Mouse (Mus musculus): ENCODE results near the gene Olfr323. TPM values are rescaled to one million over a fixed set of nuclear protein-coding genes. Genes with fewer than 3 reads are reported as not detected.

Olfr323 gene
- not detected in 2 replicates for polyA plus RNA-seq (2016; fragmentation: Nextera tagmentation; extraction: Ambion mirVana)

DNA sequence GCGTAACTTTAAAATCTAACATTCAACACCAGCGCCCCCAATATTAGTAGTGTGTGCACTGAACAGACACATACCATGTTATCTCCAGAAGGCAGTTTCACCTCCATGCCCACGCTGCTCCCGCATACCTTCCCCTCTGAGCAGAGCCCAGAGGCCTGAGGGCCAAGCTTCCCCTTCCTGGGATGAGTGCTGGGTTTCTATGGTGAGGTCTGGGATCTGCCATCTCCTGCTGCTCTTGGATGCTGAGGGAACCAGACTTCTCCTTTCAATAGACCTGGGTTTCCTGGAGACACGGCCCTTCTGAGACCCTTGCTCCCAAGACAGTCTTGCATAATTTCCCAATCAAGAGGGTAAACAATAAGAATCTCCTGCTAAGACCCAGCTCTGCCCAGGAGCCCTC is at the start of gene Olfr323:
Gene Olfr323 (minus strand): TSS at position 101 of the 400 bp plus-strand sequence.
- Histone ChIP-seq H3K36me3 (no peaks in the 10 kb centered on the region), H3K27me3 (ENCODE audit: insufficient read depth, poor library complexity, severe bottlenecking) (no peaks in the 10 kb centered on the region), H3K27ac (no peak within 1 kb of the TSS), H3K4me3 (no peak within 1 kb of the TSS), H3K9me3 (no peaks in the 10 kb centered on the region), H3K4me1 (no peaks in the 10 kb centered on the region)
- WGBS, result 72% methylated on average over 5 of the region's 5 CpGs
- no peak for DNase-seq (ENCODE audit: low spot score)

DNA sequence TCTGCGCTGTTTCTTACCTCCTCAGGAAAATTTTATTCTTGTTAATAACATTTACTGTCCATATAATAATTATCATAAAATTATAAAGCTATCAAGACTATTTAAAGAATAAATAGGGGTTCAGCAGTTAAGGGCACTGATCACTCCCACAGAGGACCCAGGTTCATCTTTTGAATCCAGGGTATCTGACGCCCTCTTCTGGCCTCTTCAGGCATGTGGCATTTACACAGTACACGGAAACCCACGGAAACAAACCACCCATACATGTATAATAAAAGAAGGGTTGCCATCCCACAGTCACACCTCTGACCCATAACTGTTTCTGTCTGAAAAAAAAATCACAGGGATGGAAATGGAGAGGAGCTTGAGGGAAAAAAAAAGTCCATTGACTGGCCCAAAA is 41.5 kb upstream of the Olfr323 start:
- Histone ChIP-seq H3K27ac (no peak overlapping the region), H3K27me3 (ENCODE audit: insufficient read depth, poor library complexity, severe bottlenecking) (no peaks in the 10 kb centered on the region), H3K9me3 (no peaks in the 10 kb centered on the region), H3K36me3 (no peaks in the 10 kb centered on the region), H3K4me1 (no peaks in the 10 kb centered on the region), H3K4me3 (no peak overlapping the region)
- 52% methylated on average over 4 of the region's 4 CpGs for WGBS
- DNase-seq (ENCODE audit: low spot score), result no peak

DNA sequence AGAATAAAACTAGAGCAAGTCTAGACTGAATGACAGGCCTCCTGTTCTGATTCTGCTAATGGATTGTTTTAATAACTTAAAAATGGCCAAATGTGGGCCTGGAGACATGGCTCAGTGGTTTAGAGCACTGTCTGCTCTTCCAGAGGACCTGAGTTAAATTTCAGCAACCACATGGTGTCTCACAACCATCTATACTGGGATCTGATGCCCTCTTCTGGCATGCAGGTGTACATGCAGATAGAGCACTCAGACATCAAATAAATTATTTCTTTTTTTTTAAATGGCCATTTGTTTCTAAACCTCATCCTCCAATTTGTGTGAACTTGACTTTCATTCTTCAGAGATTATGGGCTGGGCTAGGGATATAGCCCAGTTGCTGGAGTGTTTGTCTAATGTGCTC is 39.0 kb upstream of the Olfr323 start:
- Histone ChIP-seq H3K27ac (no peak overlapping the region), H3K9me3 (no peaks in the 10 kb centered on the region), H3K36me3 (no peaks in the 10 kb centered on the region), H3K4me3 (no peak overlapping the region), H3K27me3 (ENCODE audit: insufficient read depth, poor library complexity, severe bottlenecking) (no peaks in the 10 kb centered on the region), H3K4me1 (no peaks in the 10 kb centered on the region)
- DNase-seq (ENCODE audit: low spot score), result no peak

DNA sequence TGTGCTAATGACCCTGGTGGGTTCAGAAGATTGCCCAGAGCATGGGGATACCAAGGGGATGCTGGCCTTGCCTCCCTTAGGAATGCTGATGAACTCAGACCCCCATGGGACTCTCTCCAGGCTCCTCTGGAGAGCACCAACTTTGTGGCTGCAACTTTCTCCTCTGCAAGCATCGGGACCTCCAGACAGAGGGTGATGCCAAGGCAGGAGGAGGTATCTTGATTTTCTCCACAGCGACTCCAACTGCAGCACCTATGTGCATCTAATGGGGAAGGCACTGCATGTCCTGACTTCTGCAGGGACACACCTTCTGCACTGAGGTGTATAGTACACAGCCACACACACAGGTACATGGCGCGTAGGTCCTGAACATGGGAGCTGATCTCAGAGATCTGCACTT is 28.3 kb upstream of the Olfr323 start, which contains the start of gene Olfr322:
Gene Olfr322 (plus strand): TSS at position 187 of the 400 bp plus-strand sequence.
- WGBS, result 86% methylated on average over 4 of the region's 4 CpGs
- Histone ChIP-seq H3K9me3 (no peaks in the 10 kb centered on the region), H3K27me3 (ENCODE audit: insufficient read depth, poor library complexity, severe bottlenecking) (no peaks in the 10 kb centered on the region), H3K4me3 (no peak within 1 kb of the TSS), H3K36me3 (no peaks in the 10 kb centered on the region), H3K4me1 (no peaks in the 10 kb centered on the region), H3K27ac (no peak within 1 kb of the TSS)
- DNase-seq (ENCODE audit: low spot score), result peak; percentile 59

DNA sequence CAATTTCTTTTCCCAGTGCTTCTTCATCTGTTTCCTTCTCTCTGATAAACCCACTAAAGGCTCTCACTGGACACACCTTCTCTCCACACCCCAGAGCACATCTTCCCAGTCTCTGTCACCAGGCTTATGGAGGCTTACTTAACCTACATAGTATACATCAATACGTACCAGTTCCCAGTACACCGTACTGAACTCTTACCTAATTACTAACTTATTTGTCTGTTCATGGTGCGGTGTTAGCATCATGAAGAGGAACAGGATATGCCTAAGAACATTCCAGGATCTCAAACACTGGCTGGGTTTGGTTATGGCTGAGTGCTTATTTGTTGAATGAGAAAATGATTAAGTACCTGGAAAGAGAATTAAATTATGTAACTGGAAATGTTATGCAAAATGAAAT is 24.9 kb upstream of the Olfr323 start:
- Histone ChIP-seq H3K4me1 (no peaks in the 10 kb centered on the region), H3K27ac (no peak overlapping the region), H3K36me3 (no peaks in the 10 kb centered on the region), H3K4me3 (no peak overlapping the region), H3K27me3 (ENCODE audit: insufficient read depth, poor library complexity, severe bottlenecking) (no peaks in the 10 kb centered on the region), H3K9me3 (no peaks in the 10 kb centered on the region)
- 89% methylated on average over 3 of the region's 3 CpGs for WGBS
- DNase-seq (ENCODE audit: low spot score), result no peak

DNA sequence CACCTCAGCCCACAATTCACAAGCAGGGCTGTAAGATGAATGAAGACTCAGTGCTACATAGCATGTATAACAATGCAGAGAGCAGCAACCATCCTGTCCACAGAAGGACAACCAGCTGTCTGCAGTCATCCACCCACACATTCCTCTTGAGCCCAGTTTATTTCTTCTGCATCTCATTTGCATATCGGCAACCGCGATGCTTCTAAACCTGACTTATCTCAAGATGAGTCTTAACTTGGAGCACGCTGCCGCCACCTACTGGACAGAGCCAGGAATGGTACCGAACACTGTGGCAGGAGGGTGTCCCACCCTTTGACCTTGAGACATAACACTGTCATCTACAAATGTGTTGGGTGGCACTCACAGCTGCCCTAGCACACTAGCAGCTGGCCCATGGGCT is 13.0 kb upstream of the Olfr323 start:
- peaks cover 32% of the 10 kb centered on the region for H3K27me3 ChIP-seq (ENCODE audit: insufficient read depth, poor library complexity, severe bottlenecking)
- WGBS, result 25% methylated on average over 6 of the region's 6 CpGs
- H3K4me1 ChIP-seq, result peaks cover 9% of the 10 kb centered on the region
- no peak overlapping the region for H3K27ac ChIP-seq
- H3K4me3 ChIP-seq, result no peak overlapping the region
- DNase-seq (ENCODE audit: low spot score), result no peak
- H3K36me3 ChIP-seq, result no peaks in the 10 kb centered on the region
- no peaks in the 10 kb centered on the region for H3K9me3 ChIP-seq

DNA sequence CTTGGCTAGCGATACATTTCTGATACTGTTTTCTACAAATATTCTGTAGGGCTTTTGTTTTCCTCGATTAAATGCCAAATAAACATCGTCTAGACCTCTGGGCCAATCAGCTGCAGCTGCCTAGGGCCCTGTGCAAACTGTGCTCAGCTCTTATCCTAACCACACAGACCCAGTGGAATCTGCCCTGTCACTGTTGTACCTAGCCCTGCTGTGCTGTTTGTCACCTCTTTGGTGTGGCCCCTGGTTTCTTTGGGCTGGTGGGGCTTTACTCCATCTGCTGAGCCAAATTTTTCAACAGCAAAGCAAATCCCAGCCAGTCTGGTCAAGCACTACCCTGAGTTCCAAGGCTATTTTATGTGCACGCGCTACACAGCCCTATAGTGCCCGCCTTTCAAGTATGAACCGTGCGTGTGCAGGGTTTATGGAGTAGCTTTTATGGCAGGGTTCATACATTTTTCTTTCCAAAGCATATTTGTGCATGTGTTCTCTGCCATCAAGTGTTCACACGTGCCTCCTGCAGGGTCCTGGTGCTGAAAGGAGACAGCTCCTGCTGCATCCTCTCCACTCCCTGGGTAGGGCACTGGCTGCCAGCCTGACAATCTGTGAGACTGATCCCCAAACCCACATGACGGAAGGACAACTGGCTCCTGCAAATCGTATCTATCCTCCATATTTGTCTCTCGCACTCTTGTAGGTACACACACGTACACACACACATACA is 11.5 kb upstream of the Olfr323 start:
- Histone ChIP-seq H3K4me1 (peaks cover 9% of the 10 kb centered on the region), H3K9me3 (no peaks in the 10 kb centered on the region), H3K27ac (peak overlapping the region; percentile 59; the same call in 1 of the 2 replicates), H3K27me3 (ENCODE audit: insufficient read depth, poor library complexity, severe bottlenecking) (peaks cover 47% of the 10 kb centered on the region), H3K4me3 (no peak overlapping the region), H3K36me3 (no peaks in the 10 kb centered on the region)
- 76% methylated on average over 13 of the region's 13 CpGs for whole genome bisulfite sequencing
- peak; percentile 84 for DNase-seq (ENCODE audit: low spot score)

DNA sequence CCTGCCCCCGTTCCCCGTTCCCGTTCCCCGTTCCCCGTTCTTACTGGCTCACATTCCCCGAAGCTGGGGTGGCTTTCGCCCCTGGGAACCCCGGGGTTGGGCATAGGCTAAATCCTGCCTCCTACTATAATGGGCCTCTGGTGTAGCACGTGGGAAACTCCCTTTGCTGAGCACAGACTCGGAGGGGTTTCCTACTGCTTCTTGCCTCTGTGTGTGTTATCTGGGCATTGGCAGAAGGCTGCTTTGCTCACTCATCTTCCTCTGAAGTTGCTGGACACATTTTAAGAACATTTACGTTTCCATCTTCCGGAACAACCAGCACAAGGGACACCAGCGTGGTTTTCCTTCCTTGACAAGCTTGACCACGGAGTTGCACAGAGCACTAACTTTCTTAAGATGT is 10.8 kb upstream of the Olfr323 start:
- no peaks in the 10 kb centered on the region for H3K9me3 ChIP-seq
- peak overlapping the region; percentile 83; the same call in 1 of the 2 replicates for H3K27ac ChIP-seq
- 27% methylated on average over 14 of the region's 14 CpGs for WGBS
- H3K27me3 ChIP-seq (ENCODE audit: insufficient read depth, poor library complexity, severe bottlenecking), result peaks cover 47% of the 10 kb centered on the region
- DNase-seq (ENCODE audit: low spot score), result no peak
- no peaks in the 10 kb centered on the region for H3K36me3 ChIP-seq
- H3K4me3 ChIP-seq, result peak overlapping the region; percentile 58
- H3K4me1 ChIP-seq, result peaks cover 9% of the 10 kb centered on the region

DNA sequence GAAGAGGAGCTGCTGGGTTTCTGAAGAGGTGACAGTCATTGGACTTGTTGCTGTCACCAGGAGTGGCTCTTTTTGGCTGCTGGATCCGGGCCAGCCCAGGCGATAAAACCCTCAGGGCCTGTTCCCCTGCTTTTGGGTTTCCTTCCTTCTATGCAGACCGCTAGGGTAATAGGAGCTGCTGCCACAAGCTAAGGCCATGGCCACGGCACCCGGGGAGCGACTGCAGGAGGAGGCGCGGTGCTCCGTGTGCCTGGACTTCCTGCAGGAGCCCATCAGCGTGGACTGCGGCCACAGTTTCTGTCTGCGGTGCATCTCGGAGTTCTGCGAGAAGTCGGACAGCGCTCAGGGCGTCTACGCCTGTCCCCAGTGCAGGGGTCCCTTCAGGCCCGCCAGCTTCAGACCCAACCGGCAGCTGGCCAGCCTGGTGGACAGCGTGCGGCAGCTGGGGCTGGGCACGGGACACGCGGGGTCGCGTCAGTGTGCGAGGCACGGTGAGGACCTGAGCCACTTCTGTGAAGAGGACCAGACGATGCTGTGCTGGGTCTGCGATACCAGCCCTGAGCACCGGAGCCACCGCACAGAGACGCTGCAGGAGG is 10.1 kb upstream of the Olfr323 start, which contains the start of gene Trim58:
Gene Trim58 (plus strand): TSS at position 194 of the 596 bp plus-strand sequence.
- H3K27me3 ChIP-seq (ENCODE audit: insufficient read depth, poor library complexity, severe bottlenecking), result peaks cover 47% of the 10 kb centered on the region
- peak; percentile 80 for DNase-seq (ENCODE audit: low spot score)
- peak within 1 kb of the TSS; percentile 58 for H3K4me3 ChIP-seq
- no peaks in the 10 kb centered on the region for H3K9me3 ChIP-seq
- H3K4me1 ChIP-seq, result peaks cover 9% of the 10 kb centered on the region
- 2% methylated on average over 34 of the region's 34 CpGs for WGBS
- peak within 1 kb of the TSS; percentile 83 for H3K27ac ChIP-seq
- no peaks in the 10 kb centered on the region for H3K36me3 ChIP-seq

DNA sequence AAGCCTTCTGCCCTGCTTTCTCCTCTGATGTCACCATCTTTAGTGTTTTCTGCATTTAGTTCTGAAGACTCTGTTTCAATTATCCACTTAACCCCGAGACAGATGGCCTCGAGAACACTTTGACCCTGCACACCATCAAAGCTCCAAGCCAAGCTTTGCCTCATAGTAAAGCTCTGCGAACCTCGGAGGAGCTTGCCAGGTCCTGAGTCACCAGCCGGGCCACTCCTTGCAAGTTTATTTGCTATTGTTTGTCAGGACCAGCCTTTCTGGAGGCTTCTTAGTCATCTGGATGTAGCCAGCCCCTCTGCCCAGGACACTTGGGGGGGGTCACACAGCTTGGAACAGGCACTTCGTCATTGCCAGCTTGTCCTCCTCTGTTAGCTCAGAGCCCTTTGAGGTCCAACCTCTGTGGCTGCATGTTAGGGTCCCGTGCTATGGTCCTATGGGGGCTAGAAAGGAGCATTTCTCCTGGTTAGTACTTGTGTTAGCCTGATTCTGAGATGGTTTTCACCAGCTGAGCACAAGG is 7.9 kb upstream of the Olfr323 start:
- WGBS, result 73% methylated on average over 7 of the region's 7 CpGs
- no peak overlapping the region for H3K27ac ChIP-seq
- peaks cover 9% of the 10 kb centered on the region for H3K4me1 ChIP-seq
- peaks cover 47% of the 10 kb centered on the region for H3K27me3 ChIP-seq (ENCODE audit: insufficient read depth, poor library complexity, severe bottlenecking)
- DNase-seq (ENCODE audit: low spot score), result no peak
- no peaks in the 10 kb centered on the region for H3K36me3 ChIP-seq
- no peak overlapping the region for H3K4me3 ChIP-seq
- no peaks in the 10 kb centered on the region for H3K9me3 ChIP-seq

DNA sequence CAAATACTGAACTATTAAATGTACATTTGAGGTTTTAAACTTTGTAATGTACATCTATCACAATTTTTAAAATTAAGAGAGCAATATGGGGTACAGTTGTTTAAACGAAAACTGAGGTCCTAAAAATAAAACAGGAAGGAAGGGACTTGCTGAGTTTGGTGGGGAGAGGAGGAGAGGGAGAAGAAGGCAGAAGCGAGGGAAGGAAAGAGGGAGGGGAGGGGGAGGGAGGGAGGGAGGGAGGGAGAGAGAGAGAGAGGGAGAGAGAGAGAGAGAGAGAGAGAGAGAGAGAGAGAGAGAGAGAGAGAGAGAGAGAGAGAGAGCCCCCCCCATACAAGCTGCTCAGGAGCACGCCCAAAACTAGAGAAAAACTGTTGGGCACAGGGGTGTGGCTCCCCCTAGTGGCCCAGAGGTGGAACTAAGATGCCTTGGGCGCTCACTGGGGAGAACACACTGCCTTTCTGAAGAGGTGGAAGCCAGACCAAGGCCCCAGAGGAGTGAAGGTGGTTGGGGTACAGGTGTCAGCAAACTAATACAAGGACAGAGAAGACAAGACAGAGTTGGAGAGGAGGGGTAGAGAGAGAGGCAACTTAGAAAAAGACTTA is 6.2 kb upstream of the Olfr323 start:
- Histone ChIP-seq H3K4me3 (no peak overlapping the region), H3K27ac (no peak overlapping the region), H3K9me3 (no peaks in the 10 kb centered on the region), H3K4me1 (peaks cover 9% of the 10 kb centered on the region), H3K27me3 (ENCODE audit: insufficient read depth, poor library complexity, severe bottlenecking) (peaks cover 36% of the 10 kb centered on the region), H3K36me3 (no peaks in the 10 kb centered on the region)
- peak; percentile 83 for DNase-seq (ENCODE audit: low spot score)
- WGBS, result 9% methylated on average over 3 of the region's 4 CpGs

DNA sequence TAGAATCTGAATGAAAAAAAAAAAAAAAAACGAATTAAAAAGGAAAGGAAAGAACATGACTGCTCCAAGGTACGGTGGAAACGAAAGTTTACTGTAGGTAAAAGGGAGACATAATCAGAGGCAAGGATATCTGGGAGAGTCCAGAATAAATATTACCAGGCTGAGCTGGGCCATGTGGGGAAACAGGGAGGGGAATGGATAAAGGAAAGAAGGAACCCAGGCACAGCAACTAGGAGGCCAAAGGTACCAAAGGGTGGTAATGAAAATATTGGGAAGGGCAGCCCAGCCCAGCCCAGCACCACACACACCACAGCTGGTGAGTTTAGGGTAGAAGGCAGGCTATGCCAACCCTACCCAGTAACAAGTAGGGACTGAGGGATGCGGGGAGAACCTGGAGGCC is 4.6 kb upstream of the Olfr323 start:
- Histone ChIP-seq H3K4me1 (no peaks in the 10 kb centered on the region), H3K36me3 (no peaks in the 10 kb centered on the region), H3K9me3 (no peaks in the 10 kb centered on the region), H3K27ac (no peak overlapping the region), H3K4me3 (no peak overlapping the region), H3K27me3 (ENCODE audit: insufficient read depth, poor library complexity, severe bottlenecking) (peaks cover 23% of the 10 kb centered on the region)
- no peak for DNase-seq (ENCODE audit: low spot score)
- 57% methylated on average over 4 of the region's 4 CpGs for WGBS

DNA sequence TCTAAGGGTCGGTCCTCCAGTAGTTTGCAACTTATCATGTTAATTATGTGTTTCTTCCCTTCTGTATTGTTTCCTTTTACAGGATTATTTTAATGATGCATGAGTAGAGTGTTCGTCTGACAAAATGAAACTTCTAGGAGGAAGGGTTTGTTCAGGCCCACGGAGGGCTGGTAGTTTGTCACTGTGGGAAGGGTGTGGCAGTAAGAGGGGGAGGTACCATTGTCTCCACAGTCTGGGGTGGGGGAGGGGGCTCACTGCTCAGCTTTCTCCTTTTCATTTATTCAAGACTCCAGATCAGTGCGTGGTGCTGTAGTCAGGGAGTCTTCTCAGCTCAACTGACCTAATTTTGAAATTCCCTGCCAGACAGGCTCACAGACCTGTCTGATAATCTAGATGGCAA is 4.2 kb downstream of the Olfr323 start:
- no peaks in the 10 kb centered on the region for H3K4me1 ChIP-seq
- 64% methylated on average over 4 of the region's 4 CpGs for WGBS
- no peak overlapping the region for H3K27ac ChIP-seq
- no peak for DNase-seq (ENCODE audit: low spot score)
- no peak overlapping the region for H3K4me3 ChIP-seq
- no peaks in the 10 kb centered on the region for H3K9me3 ChIP-seq
- no peaks in the 10 kb centered on the region for H3K27me3 ChIP-seq (ENCODE audit: insufficient read depth, poor library complexity, severe bottlenecking)
- H3K36me3 ChIP-seq, result no peaks in the 10 kb centered on the region

Data from heart, embryonic 10.5 days (tissue).